Mouse (Mus musculus) lung, adult 2 months (tissue): ENCODE measurements around the gene Dennd5b.
A peak's percentile ranks its signal among the peaks of the same experiment; 100 is the strongest.

Experiments
- CTCF ChIP-seq: fragments of 200-500 bp; IDR thresholded peaks from 2 replicates; pipeline ENCODE4 v1.5.1; 2011; ENCODE audit warnings: mild to moderate bottlenecking, low read length, control low read depth; ENCODE audit not compliant: insufficient read depth
- POLR2A ChIP-seq: fragments of 200-500 bp; IDR thresholded peaks from 2 replicates; pipeline ENCODE4 v1.6.1; 2011; ENCODE audit warnings: low read depth, mild to moderate bottlenecking, control low read depth, low read length, borderline replicate concordance; ENCODE audit errors: extremely low read depth

DNA sequence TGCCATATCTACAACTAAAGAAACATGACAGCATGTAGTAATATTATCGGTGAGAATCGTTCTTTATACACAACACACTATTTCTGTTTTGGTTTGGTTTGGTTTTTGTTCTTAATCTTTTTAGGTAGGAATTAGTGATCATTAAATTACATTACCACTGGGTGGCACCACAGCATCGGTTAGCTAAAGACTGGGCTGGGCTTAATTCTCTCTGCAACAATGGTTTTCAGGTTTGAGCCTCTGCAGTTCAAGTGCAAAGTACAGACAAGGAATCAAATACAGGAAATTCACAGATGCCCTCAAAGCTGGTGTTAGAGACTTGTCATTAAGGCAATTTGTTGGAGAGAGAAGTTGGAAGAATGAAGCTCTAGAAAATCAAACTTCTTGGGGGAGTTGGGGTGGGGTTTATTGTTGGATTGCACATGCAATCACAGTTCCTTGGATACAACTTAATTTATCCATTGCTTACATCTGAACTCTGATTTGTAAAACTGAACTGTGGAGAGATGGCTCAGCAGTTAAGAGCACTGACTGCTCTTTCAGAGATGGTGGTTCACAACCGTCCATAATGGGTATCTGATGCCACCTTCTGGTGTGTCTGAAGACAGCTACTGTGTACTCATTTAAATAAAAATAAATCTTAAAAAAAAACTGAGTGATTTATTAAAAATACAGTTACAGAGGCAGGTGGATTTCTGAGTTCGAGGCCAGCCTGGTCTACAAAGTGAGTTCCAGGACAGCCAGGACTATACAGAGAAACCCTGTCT lies 31.0 kb upstream of the Dennd5b start:
- TF ChIP-seq POLR2A (no peak), CTCF (peak; percentile 58)
